19 mouse cellular contexts compared by ENCODE assay signal in genomic region chr2:173970789-173971188, GRCm38 (mm10).
DNase-seq lines count a peak whose midpoint lies in the region; ATAC-seq and TF ChIP-seq lines count a peak whose summit lies in the region.
"Had no signal": no experiment of that assay in that cellular context is flagged by ENCODE, and none has a peak within 500 bp of the region (broad histone marks: within the 10 kb centered on the region; RNA-seq: fewer than 3 reads in every experiment).

No protein-coding gene starts in this region.

- 0 out of 2 replicates have a peak, but pooled peaks cover 4% of the 10 kb centered on the region for H3K4me1 ChIP-seq in hindbrain, embryonic 10.5 days (replicated peaks)
- H3K4me1 ChIP-seq in hindbrain, embryonic 16.5 days (ENCODE audit: control insufficient read depth, insufficient read depth, low read depth, low read length): no peaks in the 10 kb centered on the region
- no peaks in the 10 kb centered on the region for H3K4me1 ChIP-seq in neural tube, embryonic 15.5 days
- H3K4me1 ChIP-seq in intestine, embryonic 16.5 days (ENCODE audit: control insufficient read depth, insufficient read depth, low read length): peaks cover 3% of the 10 kb centered on the region; the same call in 1 of the 2 replicates
- H3K4me1 ChIP-seq in stomach, postnatal 0 days (replicated peaks; ENCODE audit: control insufficient read depth, insufficient read depth): no peaks in the 10 kb centered on the region
- no peaks in the 10 kb centered on the region for H3K4me1 ChIP-seq in forebrain, embryonic 14.5 days (ENCODE audit: control insufficient read depth, insufficient read depth, low read length)
- H3K4me1 ChIP-seq: embryonic facial prominence, embryonic 12.5 days; forebrain, embryonic 13.5 days; heart, embryonic 13.5 days; hindbrain, embryonic 13.5 days had no signal

- H3K9me3 ChIP-seq in hindbrain, embryonic 10.5 days: peaks cover 21% of the 10 kb centered on the region
- peaks cover 9% of the 10 kb centered on the region; the same call in 1 of the 2 replicates for H3K9me3 ChIP-seq in hindbrain, embryonic 16.5 days (ENCODE audit: control insufficient read depth, low read length)
- H3K9me3 ChIP-seq in neural tube, embryonic 15.5 days (replicated peaks): peaks cover 30% of the 10 kb centered on the region
- no peaks in the 10 kb centered on the region for H3K9me3 ChIP-seq in intestine, embryonic 16.5 days (ENCODE audit: control insufficient read depth, low read length)
- no peaks in the 10 kb centered on the region for H3K9me3 ChIP-seq in stomach, postnatal 0 days (ENCODE audit: control insufficient read depth, low read length)
- peaks cover 2% of the 10 kb centered on the region; the same call in 1 of the 2 replicates for H3K9me3 ChIP-seq in forebrain, embryonic 14.5 days (replicated peaks; ENCODE audit: control insufficient read depth, low read length)
- H3K9me3 ChIP-seq: heart, embryonic 13.5 days had no signal

- H3K36me3 ChIP-seq in hindbrain, embryonic 10.5 days: no peaks in the 10 kb centered on the region
- H3K36me3 ChIP-seq in hindbrain, embryonic 16.5 days (ENCODE audit: control insufficient read depth, insufficient read depth, low read length): no peaks in the 10 kb centered on the region
- no peaks in the 10 kb centered on the region for H3K36me3 ChIP-seq in neural tube, embryonic 15.5 days
- H3K36me3 ChIP-seq in intestine, embryonic 16.5 days (ENCODE audit: control insufficient read depth, insufficient read depth, low read length): no peaks in the 10 kb centered on the region
- H3K36me3 ChIP-seq in stomach, postnatal 0 days (ENCODE audit: control insufficient read depth, insufficient read depth, low read length): no peaks in the 10 kb centered on the region
- no peaks in the 10 kb centered on the region for H3K36me3 ChIP-seq in forebrain, embryonic 14.5 days (ENCODE audit: control insufficient read depth, insufficient read depth, low read length)
- H3K36me3 ChIP-seq: embryonic facial prominence, embryonic 12.5 days; heart, embryonic 13.5 days had no signal

- TF ChIP-seq CTCF in stomach, postnatal 0 days (IDR thresholded peaks at IDR 0.05; ENCODE audit: low read depth): no peak

- no peak overlapping the region for H3K4me2 ChIP-seq in hindbrain, embryonic 16.5 days (ENCODE audit: low read length)
- H3K4me2 ChIP-seq in neural tube, embryonic 15.5 days: no peak overlapping the region
- H3K4me2 ChIP-seq in intestine, embryonic 16.5 days (ENCODE audit: low read depth, low read length): no peak overlapping the region
- H3K4me2 ChIP-seq in stomach, postnatal 0 days (replicated peaks; ENCODE audit: low read depth): no peak overlapping the region
- H3K4me2 ChIP-seq in forebrain, embryonic 14.5 days (ENCODE audit: low read length): no peak overlapping the region
- H3K4me2 ChIP-seq: embryonic facial prominence, embryonic 12.5 days; forebrain, embryonic 13.5 days; heart, embryonic 13.5 days; hindbrain, embryonic 13.5 days had no signal

- ATAC-seq in hindbrain, embryonic 16.5 days: no peak
- no peak for ATAC-seq in neural tube, embryonic 15.5 days (ENCODE audit: low FRiP score)
- peak; percentile 92 for ATAC-seq in intestine, embryonic 16.5 days
- ATAC-seq in stomach, postnatal 0 days (ENCODE audit: low FRiP score, low TSS enrichment): peak; percentile 46; the same call in 1 of the 2 replicates
- no peak for ATAC-seq in forebrain, embryonic 14.5 days
- ATAC-seq in erythroblast, adult 5-6 weeks (replicated peaks; ENCODE audit: low FRiP score, poor library complexity, severe bottlenecking): no peak
- ATAC-seq: forebrain, embryonic 13.5 days had no signal

- no peak overlapping the region for H3K4me3 ChIP-seq in hindbrain, embryonic 10.5 days
- H3K4me3 ChIP-seq in hindbrain, embryonic 16.5 days (ENCODE audit: low read length): no peak overlapping the region
- H3K4me3 ChIP-seq in neural tube, embryonic 15.5 days (replicated peaks): no peak overlapping the region
- no peak overlapping the region for H3K4me3 ChIP-seq in intestine, embryonic 16.5 days (ENCODE audit: low read length)
- H3K4me3 ChIP-seq in stomach, postnatal 0 days (ENCODE audit: low read depth, low read length): no peak overlapping the region
- no peak overlapping the region for H3K4me3 ChIP-seq in forebrain, embryonic 14.5 days (ENCODE audit: low read depth, low read length)
- H3K4me3 ChIP-seq: embryonic facial prominence, embryonic 12.5 days; forebrain, embryonic 13.5 days; heart, embryonic 13.5 days; hindbrain, embryonic 13.5 days had no signal

- 51% methylated on average over 1 of the region's 1 CpGs for WGBS in hindbrain, embryonic 10.5 days
- WGBS in hindbrain, embryonic 16.5 days: 63% methylated on average over 1 of the region's 1 CpGs
- 68% methylated on average over 1 of the region's 1 CpGs for WGBS in neural tube, embryonic 15.5 days
- 44% methylated on average over 1 of the region's 1 CpGs for WGBS in intestine, embryonic 16.5 days
- 65% methylated on average over 1 of the region's 1 CpGs for WGBS in stomach, postnatal 0 days
- 83% methylated on average over 1 of the region's 1 CpGs for WGBS in forebrain, embryonic 14.5 days

- DNase-seq in hindbrain, embryonic 10.5 days (ENCODE audit: low spot score): peak; percentile 1
- DNase-seq in neural tube, embryonic 10.5 days (ENCODE audit: extremely low spot score, low spot score): peak; percentile 8
- DNase-seq in stomach, postnatal 0 days (ENCODE audit: low spot score): no peak
- DNase-seq in forebrain, embryonic 14.5 days (ENCODE audit: low spot score): no peak
- DNase-seq: adrenal gland, postnatal 10 days; cerebellum, adult 11 months; cerebellum, adult 8-10 months; cerebellum, postnatal 14 days; embryo, embryonic 11 days; gastrocnemius, postnatal 10 days; heart, postnatal 4 days had no signal

- H3K27ac ChIP-seq in hindbrain, embryonic 10.5 days: no peak overlapping the region
- no peak overlapping the region for H3K27ac ChIP-seq in hindbrain, embryonic 16.5 days (ENCODE audit: low read depth, low read length)
- H3K27ac ChIP-seq in neural tube, embryonic 15.5 days (replicated peaks): no peak overlapping the region
- no peak overlapping the region; the same call in 1 of the 2 replicates for H3K27ac ChIP-seq in intestine, embryonic 16.5 days (ENCODE audit: low read length)
- no peak overlapping the region for H3K27ac ChIP-seq in stomach, postnatal 0 days (replicated peaks)
- no peak overlapping the region for H3K27ac ChIP-seq in forebrain, embryonic 14.5 days (ENCODE audit: low read depth, low read length)
- H3K27ac ChIP-seq: embryonic facial prominence, embryonic 12.5 days; forebrain, embryonic 13.5 days; heart, embryonic 13.5 days; hindbrain, embryonic 13.5 days had no signal

- no peak overlapping the region for H3K9ac ChIP-seq in hindbrain, embryonic 16.5 days (ENCODE audit: low read depth, low read length)
- H3K9ac ChIP-seq in neural tube, embryonic 15.5 days (replicated peaks): no peak overlapping the region
- no peak overlapping the region for H3K9ac ChIP-seq in intestine, embryonic 16.5 days (ENCODE audit: low read depth, low read length)
- H3K9ac ChIP-seq in stomach, postnatal 0 days (ENCODE audit: low read length): no peak overlapping the region
- no peak overlapping the region for H3K9ac ChIP-seq in forebrain, embryonic 14.5 days (ENCODE audit: low read length)
- H3K9ac ChIP-seq: embryonic facial prominence, embryonic 12.5 days; forebrain, embryonic 13.5 days; heart, embryonic 13.5 days; hindbrain, embryonic 13.5 days had no signal

- TF ChIP-seq EP300 in stomach, postnatal 0 days (optimal IDR thresholded peaks at IDR 0.05): no peak

- no peaks in the 10 kb centered on the region for H3K27me3 ChIP-seq in hindbrain, embryonic 10.5 days (ENCODE audit: insufficient read depth, poor library complexity, severe bottlenecking)
- no peaks in the 10 kb centered on the region for H3K27me3 ChIP-seq in hindbrain, embryonic 16.5 days (replicated peaks; ENCODE audit: control insufficient read depth, insufficient read depth, low read length)
- H3K27me3 ChIP-seq in neural tube, embryonic 15.5 days (replicated peaks): no peaks in the 10 kb centered on the region
- H3K27me3 ChIP-seq in intestine, embryonic 16.5 days (replicated peaks; ENCODE audit: control insufficient read depth, insufficient read depth, low read length): no peaks in the 10 kb centered on the region
- no peaks in the 10 kb centered on the region for H3K27me3 ChIP-seq in stomach, postnatal 0 days (ENCODE audit: control insufficient read depth, insufficient read depth, low read length)
- H3K27me3 ChIP-seq in forebrain, embryonic 14.5 days (replicated peaks; ENCODE audit: control insufficient read depth, insufficient read depth, low read length): no peaks in the 10 kb centered on the region
- H3K27me3 ChIP-seq: embryonic facial prominence, embryonic 12.5 days; forebrain, embryonic 13.5 days; heart, embryonic 13.5 days; hindbrain, embryonic 13.5 days had no signal

Comparison
In these comparisons a context has a peak if more than half of its experiments do, and no peak if none do; other contexts are left out.
1. DNase-seq: peak in hindbrain, embryonic 10.5 days (single experiment) and neural tube, embryonic 10.5 days (single experiment); none in stomach, postnatal 0 days (single experiment) and forebrain, embryonic 14.5 days (single experiment).
2. ATAC-seq: peak in intestine, embryonic 16.5 days (single experiment) and stomach, postnatal 0 days (single experiment); none in hindbrain, embryonic 16.5 days (single experiment), neural tube, embryonic 15.5 days (single experiment), forebrain, embryonic 14.5 days (single experiment) and erythroblast, adult 5-6 weeks (single experiment).